Mouse (Mus musculus) urinary bladder, postnatal 14 days (tissue): Measurements from ENCODE around the gene Arhgap8.

ENCODE experiments used
- DNase-seq: peaks from one replicate; pipeline ENCODE4 v3.0.0; 2021; ENCODE audit warnings: low spot score

The Arhgap8 gene

GRCm38 (mm10) chr15:84719791-84720190 lies at the start of gene Arhgap8:
Gene Arhgap8 (plus strand): TSS chr15:84720052.
- peak; percentile 83 for DNase-seq

GRCm38 (mm10) chr15:84670657-84671055 lies 49.2 kb upstream of the Arhgap8 start:
- DNase-seq: no peak

DNA sequence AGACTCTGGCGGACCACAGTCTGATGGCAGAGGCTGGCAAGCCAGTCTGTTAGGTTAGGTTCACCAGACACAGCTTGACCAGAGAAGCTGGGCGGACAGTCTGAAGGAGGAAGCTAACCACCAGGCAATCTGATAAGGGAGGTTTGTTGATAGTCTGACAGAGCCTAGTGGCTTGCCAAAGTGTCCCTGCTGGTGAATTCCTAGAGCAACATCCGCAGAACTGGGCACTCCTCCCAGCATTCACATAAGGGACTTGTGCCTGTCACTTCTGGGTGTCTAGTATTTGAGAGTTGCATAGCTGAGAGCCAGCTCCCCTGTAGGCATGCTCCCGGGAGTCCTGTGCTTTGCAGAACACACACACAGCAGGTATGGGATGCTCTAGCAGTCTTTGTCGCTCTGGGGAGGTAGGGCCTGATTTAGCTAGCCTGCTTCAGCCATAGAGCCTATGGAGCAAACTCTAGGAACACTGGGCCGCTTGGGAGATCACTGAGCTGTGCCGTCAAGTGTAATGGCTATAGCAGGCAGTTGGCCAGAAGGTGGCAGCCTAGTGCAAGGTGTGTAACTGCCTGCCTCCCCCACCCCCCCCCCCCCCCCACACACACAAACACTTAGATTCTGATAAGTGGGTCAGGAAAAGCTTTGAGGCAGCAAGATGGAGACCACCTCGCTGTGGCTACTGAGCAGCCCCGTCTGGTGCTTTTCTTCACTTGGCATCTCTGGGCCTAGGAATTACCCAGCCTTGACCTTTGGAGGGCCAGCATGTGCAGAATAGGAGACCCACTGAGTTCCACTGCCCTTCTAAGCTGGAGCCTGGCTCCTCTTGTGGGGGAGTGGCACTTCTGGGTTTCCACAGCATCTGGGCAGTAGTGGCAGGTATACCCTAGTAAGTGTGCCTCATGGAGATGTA lies 48.2 kb upstream of the Arhgap8 start:
- peak; percentile 68 for DNase-seq

- no peak for DNase-seq
Measured at GRCm38 (mm10) chr15:84672308-84672615, 47.6 kb upstream of the Arhgap8 start.

GRCm38 (mm10) chr15:84672616-84673015 lies 47.2 kb upstream of the Arhgap8 start:
- DNase-seq: no peak

DNA sequence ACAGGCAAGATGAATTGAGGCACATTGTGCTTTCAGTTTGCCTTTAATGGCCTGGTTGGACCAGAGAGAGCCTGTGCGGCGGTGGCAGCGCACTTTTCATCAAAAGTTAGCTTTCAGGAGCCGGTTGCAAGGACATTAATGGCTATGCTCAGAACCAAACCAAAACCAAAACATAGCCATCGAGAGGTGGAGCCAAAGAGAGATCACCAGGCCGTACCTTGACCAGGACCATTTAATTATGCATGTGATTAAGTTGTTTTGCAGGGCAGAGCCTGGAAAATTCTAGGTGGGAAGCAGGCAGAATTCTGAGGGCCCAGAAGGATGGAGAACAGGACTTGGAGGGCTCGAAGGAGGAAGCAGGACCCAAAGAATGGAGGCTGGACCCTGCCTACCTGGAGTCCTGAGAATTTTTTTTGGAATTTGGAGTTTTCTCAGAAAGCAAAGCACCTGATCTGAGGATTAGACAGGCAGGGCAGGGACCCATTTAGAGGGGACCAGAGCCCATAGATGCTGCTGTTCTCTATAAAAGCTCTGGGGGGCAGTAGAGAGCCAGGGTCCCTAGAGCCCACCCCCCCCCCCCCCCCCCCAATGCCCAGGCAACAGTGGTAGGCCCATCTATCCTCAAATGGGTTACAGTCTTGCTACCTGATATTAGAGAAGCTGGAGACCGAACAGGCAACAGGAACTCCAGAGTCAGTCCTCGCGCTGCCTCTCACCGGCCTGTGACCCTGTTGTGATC lies 45.4 kb upstream of the Arhgap8 start:
- DNase-seq: no peak

GRCm38 (mm10) chr15:84675317-84675716 lies 44.5 kb upstream of the Arhgap8 start:
- no peak for DNase-seq

DNA sequence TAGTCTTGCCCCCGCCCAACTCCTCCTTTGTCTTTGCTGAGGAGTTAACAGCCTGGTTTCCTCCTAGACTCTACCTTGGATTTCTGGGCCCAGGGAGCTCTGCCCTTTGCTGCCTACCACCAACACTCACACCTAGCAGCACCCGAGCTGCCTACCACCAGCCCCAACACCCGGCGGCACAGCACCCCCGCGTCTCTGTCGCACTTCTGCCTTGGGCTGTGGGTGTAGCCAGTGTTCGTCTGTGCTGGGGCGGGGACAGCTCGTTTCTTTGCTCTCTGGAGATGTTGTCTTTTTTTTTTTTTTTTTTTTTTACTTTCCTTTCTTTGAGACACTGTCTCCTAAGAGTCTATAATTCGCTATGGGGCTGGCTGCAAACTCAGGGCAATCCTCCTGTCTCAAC lies 41.9 kb upstream of the Arhgap8 start:
- no peak for DNase-seq

- no peak for DNase-seq
Measured at GRCm38 (mm10) chr15:84679090-84679489, 40.8 kb upstream of the Arhgap8 start.

DNA sequence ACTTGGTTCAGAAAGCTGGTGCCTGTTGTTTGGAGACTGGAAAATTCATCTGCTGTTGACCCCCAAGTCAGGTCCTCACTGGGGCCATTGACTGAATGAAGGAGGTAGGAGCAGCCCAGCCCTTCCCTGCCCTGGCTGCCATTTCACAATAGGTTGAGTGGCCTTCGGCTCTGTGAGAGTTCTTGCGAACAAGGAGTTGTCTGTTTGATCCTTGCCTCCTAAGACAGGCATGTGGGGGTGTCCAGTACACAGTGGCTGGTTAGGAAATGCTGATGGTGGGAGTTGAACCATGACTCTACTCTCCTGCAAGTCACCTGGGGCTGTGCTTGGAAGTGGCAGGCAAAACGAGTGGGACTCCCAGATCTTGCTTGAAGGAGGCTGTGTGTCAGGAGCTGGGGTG lies 40.1 kb upstream of the Arhgap8 start:
- DNase-seq: no peak

DNA sequence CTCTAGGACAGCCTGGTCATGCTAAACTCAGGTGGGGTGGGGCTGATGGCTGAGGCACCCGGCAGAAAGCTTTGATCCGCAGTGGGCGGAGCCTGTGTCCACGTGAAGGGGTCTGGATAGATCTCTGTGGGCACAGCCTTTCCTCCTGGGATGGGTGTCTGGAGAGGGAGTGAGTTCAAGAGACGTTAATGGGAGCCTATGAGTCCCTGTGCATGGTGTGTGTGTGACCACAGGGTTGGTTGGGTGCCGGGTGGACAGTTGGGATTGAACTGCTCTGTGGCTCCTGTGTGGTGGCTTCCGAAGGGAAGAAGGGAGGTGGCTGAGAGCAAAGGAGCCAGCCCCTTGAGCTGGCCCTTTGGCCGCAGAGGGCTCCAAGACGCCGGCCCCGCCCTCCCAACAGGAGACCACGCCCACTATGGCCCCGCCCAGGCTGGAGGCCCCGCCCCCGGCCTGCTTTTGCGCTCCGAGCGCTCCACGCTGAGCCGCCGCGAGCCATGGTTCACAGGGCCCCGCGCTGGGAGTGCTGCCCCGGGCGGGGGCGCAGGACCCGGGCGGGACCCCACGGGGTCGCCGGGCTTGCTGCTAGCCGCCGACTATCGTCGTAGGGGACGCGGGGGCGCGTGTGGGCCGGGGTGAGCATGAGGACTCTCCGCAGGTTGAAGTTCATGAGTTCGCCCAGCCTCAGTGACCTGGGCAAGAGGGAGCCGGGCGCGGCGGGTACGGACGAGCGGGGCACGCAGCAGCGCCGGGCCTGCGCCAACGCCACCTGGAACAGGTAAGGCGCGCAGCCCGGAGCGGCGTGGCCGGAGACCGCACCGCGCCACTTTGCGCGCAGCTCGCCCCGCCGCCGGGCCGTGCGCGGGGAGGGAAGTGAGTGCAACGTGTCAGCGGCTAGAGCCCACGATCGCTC lies 39.1 kb upstream of the Arhgap8 start:
- peak; percentile 93 for DNase-seq

DNA sequence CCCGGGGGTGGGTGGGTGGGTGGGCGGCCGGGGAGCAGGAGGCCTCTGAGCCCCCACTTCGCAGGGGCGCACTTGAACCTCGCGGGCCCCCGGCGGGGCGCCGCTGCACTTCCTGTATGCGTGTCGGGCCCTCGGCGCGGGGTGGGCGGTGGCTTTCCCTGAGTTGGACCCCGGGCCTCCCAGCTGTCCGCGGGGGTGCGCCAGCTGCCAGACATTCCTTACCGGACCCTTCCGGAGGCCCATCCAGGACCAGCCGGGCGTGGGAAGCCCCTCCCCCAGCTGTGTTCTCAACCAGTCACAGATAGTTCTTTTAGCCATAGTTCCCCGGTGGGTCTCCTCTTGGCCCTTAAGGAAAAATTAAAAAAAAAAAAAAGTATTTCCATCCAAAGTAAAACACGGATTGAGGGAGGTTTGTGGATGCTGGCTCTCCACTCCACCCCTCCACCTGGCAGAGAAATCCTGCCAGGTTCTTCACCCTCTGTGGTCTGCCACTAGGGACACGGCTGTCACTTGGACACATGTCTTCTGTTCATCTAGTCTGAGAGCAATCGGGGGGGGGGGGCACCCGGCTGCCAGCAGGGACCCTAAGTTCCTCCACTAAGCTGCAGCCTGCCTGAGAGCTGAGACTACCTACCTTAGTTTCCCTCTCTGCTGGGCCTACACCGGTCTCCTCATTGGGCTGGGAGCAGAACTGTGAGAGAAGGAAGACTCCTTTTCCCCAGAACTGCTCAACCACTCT lies 38.2 kb upstream of the Arhgap8 start:
- DNase-seq: peak; percentile 59

- DNase-seq: no peak
Measured at GRCm38 (mm10) chr15:84682206-84682605, 37.6 kb upstream of the Arhgap8 start.

DNA sequence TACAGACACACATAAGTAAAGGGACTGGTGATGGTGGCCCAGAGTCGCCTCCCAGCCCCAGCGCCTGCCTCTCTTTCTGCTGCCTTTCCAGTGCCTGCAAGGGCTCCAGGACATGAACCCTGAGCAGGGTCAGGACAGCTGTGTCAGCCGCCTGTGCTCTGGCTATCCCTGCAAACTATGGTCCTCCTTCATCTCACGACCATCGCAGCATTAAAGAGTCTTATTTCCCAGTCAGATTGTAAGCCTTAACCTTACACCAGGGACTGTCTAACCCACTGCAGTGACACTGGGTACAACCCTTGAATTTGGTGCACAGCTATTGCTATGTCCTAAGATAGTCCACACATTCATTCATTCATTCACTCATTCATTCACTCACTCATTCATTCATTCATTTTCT lies 37.0 kb upstream of the Arhgap8 start:
- DNase-seq: no peak

DNA sequence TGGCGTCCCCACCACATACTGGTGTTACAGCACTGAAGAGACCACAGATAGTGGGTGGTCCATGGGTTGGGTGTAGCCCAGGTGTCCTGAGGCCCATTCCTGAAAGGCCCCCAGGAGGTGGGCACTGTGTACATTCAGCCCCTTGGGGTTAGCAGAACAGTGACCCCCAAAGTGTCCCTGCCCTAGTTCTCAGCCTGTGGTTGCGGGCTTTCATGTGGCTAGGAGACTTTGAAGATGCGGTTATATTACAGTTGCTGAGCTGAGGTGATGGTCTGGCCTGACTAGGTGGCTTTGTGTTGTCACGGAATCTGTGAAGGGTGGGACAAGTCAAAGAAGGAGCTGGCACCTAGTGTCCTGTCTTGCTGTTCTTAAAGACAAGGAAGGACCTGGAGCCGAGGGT lies 35.3 kb upstream of the Arhgap8 start:
- DNase-seq: no peak

DNA sequence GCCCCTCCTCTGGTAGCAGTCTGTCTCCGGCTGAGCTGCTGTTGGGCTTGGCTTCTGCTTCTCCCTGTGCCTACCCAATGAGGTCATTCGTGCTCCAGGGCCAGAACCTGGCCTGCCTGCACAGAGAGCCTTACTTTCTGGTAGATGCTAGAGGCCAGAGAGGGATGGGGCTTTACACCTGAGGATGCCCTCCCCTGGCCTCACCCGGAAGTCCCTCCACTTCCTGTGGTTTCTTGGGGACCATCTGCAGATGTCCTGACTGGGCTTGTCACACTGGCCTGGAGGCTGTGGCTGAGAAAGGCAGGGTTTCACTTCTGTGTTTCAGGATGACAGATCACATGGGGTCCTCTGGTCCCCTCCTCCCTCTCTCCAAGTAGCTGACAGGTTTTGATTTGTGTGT lies 34.4 kb upstream of the Arhgap8 start:
- no peak for DNase-seq

DNA sequence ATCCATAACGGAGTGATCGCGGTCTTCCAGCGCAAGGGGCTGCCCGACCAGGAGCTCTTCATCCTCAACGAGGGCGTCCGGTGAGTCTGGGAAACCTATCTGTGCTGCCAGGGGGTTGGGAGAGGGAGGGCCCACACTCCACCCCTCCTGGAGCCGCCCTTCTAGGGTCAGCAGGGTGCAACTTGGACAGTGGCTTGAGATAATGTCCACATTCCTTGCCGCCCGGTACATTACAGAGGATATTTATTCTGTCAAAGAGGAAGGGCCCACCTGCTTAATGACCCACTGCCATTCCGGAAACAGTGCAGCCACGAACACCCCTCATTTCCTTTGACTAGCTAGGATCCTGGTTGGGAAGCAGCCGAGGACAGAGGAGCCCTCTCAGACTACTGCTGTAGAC lies 31.9 kb upstream of the Arhgap8 start:
- DNase-seq: no peak

DNA sequence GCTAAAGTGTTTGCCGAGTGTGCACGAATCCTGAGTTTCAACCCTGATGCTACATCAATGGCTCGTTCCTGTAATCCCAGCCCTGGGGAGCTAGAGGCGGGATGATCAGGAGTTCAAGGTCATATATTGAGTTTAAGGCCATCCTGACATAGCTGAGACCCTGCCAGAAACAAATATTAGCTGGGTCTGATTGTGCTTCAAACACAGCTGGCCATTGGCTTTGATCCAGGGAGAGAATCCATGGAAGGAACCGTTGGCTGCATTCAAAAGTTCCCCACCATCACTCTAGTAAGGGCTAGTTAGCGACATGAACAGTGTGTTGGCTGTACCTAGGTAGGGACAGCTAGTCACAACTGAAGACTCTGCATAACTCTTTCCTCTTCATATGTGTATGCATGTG lies 30.5 kb upstream of the Arhgap8 start:
- DNase-seq: no peak

GRCm38 (mm10) chr15:84691513-84691912 lies 28.3 kb upstream of the Arhgap8 start:
- DNase-seq: no peak

GRCm38 (mm10) chr15:84692645-84693044 lies 27.2 kb upstream of the Arhgap8 start:
- no peak for DNase-seq

DNA sequence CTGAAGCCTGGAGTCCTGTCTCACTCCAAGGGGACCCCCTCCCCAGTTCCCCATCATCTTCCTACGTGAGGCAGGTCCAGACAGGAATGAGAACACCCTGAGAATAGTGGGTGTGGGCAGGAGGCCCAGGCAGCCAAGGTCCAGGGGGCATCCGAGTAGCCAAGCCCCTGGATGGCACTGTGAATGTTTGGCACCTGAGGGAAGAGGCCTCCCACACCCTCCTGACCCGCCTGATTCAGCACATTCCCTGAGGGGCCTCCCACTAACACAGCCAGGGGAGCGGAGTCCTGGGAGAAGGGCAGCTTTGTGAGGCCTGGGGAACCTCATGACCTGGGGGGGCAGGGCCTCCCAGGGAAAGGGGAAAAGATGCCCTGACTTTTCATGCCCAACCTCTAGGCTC lies 23.8 kb upstream of the Arhgap8 start:
- DNase-seq: no peak

- peak; percentile 33 for DNase-seq
Measured at GRCm38 (mm10) chr15:84697611-84698011, 22.2 kb upstream of the Arhgap8 start.
